Mouse (Mus musculus) WW6 (cell line): ENCODE results near the gene Gm43738.

Experiments used
- DNase-seq: peaks from one replicate; pipeline ENCODE4 v3.0.0-alpha.2; 2013; ENCODE audit warnings: low read depth, low spot score

Gm43738 gene

GRCm38 (mm10) chr3:89043359-89043758, 57.5 kb downstream of the Gm43738 start:
- DNase-seq: no peak
